Mouse (Mus musculus) C2C12 (cell line): ENCODE measurements around the gene Rnf5. TPM values are rescaled to one million over a fixed set of nuclear protein-coding genes. Genes with fewer than 3 reads are reported as not detected.

Experiments used
- H3K27me3 ChIP-seq: one replicate; pipeline ENCODE4 v1.6.1; 2011; ENCODE audit not compliant: control insufficient read depth, insufficient read depth, insufficient read length
- H3K36me3 ChIP-seq: one replicate; pipeline ENCODE4 v1.6.1; 2011; ENCODE audit not compliant: control insufficient read depth, insufficient read depth
- H3K4me3 ChIP-seq: one replicate; pipeline ENCODE4 v1.5.1; 2011; ENCODE audit warnings: mild to moderate bottlenecking, control low read depth; ENCODE audit not compliant: poor library complexity, insufficient read depth, severe bottlenecking
- H3K79me2 ChIP-seq: one replicate; pipeline ENCODE4 v1.6.1; 2011; ENCODE audit not compliant: control insufficient read depth, insufficient read depth
- H3K79me3 ChIP-seq: one replicate; pipeline ENCODE4 v1.6.1; 2011; ENCODE audit warnings: low read depth, control low read depth
- H3ac ChIP-seq: one replicate; pipeline ENCODE3; 2011; ENCODE audit warnings: low read depth; ENCODE audit not compliant: control insufficient read depth, insufficient read length
- CEBPB ChIP-seq: IDR thresholded peaks from one replicate; pipeline ENCODE4 v1.6.1; 2011; ENCODE audit warnings: low read depth, mild to moderate bottlenecking, control low read depth, moderate library complexity
- CTCF ChIP-seq: IDR thresholded peaks from one replicate; pipeline ENCODE4 v1.5.1; 2011; ENCODE audit not compliant: control insufficient read depth, insufficient read depth, insufficient read length
- FOSL1 ChIP-seq: IDR thresholded peaks from one replicate; pipeline ENCODE4 v1.8.0; 2011; ENCODE audit warnings: mild to moderate bottlenecking, low read length; ENCODE audit not compliant: poor library complexity, insufficient read depth, severe bottlenecking
- MAX ChIP-seq: IDR thresholded peaks from one replicate; pipeline ENCODE4 v1.6.1; 2011; ENCODE audit warnings: mild to moderate bottlenecking, control low read depth
- MYOD1 ChIP-seq: IDR thresholded peaks from one replicate; pipeline ENCODE4 v1.6.1; 2011; ENCODE audit warnings: low read depth; ENCODE audit not compliant: control insufficient read depth, insufficient read length
- MYOG ChIP-seq: IDR thresholded peaks from one replicate; pipeline ENCODE4 v1.6.1; 2011; ENCODE audit not compliant: control insufficient read depth, insufficient read length; ENCODE audit errors: extremely low read depth
- USF1 ChIP-seq: IDR thresholded peaks from one replicate; pipeline ENCODE4 v1.6.1; 2011; ENCODE audit warnings: low read depth, mild to moderate bottlenecking, control low read depth, moderate library complexity
- polyA plus RNA-seq: library from polyadenylated mRNA; unstranded; fragments of >200 nt; fragmentation: generic; extraction: Trizol; gene quantifications from one replicate; pipeline ENCODE4 v1.2.1, GENCODE M21; 2012; ENCODE audit warnings: missing spikeins

Rnf5 gene
- polyA plus RNA-seq, 1 experiment, result 37.1 TPM

GRCm38 (mm10) chr17:34626062-34626772, 22.7 kb upstream of the Rnf5 start:
- no peak overlapping the region for H3ac ChIP-seq
- H3K36me3 ChIP-seq, result no peaks in the 10 kb centered on the region
- H3K79me3 ChIP-seq, result no peaks in the 10 kb centered on the region
- H3K27me3 ChIP-seq, result peaks cover 12% of the 10 kb centered on the region
- no peak for TF ChIP-seq USF1
- no peak for TF ChIP-seq FOSL1
- H3K4me3 ChIP-seq, result no peak overlapping the region
- H3K79me2 ChIP-seq, result no peaks in the 10 kb centered on the region

GRCm38 (mm10) chr17:34624981-34625380, 21.5 kb upstream of the Rnf5 start:
- H3ac ChIP-seq, result no peak overlapping the region
- no peaks in the 10 kb centered on the region for H3K36me3 ChIP-seq
- no peak overlapping the region for H3K4me3 ChIP-seq
- H3K27me3 ChIP-seq, result no peaks in the 10 kb centered on the region
- TF ChIP-seq MAX, result no peak
- no peaks in the 10 kb centered on the region for H3K79me3 ChIP-seq
- no peaks in the 10 kb centered on the region for H3K79me2 ChIP-seq

GRCm38 (mm10) chr17:34623161-34623560, 19.7 kb upstream of the Rnf5 start:
- H3K79me2 ChIP-seq, result no peaks in the 10 kb centered on the region
- TF ChIP-seq MAX (no peak), CTCF (no peak), MYOD1 (no peak), CEBPB (no peak), FOSL1 (no peak), USF1 (no peak), MYOG (no peak)
- no peaks in the 10 kb centered on the region for H3K36me3 ChIP-seq
- H3K27me3 ChIP-seq, result no peaks in the 10 kb centered on the region
- no peaks in the 10 kb centered on the region for H3K79me3 ChIP-seq
- no peak overlapping the region for H3ac ChIP-seq
- no peak overlapping the region for H3K4me3 ChIP-seq

- H3K79me3 ChIP-seq, result no peaks in the 10 kb centered on the region
- no peak for TF ChIP-seq CEBPB
- TF ChIP-seq MAX, result no peak
- TF ChIP-seq CTCF, result no peak
- TF ChIP-seq USF1, result no peak
- no peak for TF ChIP-seq FOSL1
- no peak for TF ChIP-seq MYOD1
- no peak for TF ChIP-seq MYOG
- H3K79me2 ChIP-seq, result no peaks in the 10 kb centered on the region
- no peaks in the 10 kb centered on the region for H3K36me3 ChIP-seq
- no peak overlapping the region for H3K4me3 ChIP-seq
- no peak overlapping the region for H3ac ChIP-seq
- H3K27me3 ChIP-seq, result no peaks in the 10 kb centered on the region
Observed at GRCm38 (mm10) chr17:34621006-34621405, 17.5 kb upstream of the Rnf5 start.

GRCm38 (mm10) chr17:34618999-34619398, 15.5 kb upstream of the Rnf5 start:
- Histone ChIP-seq H3K79me2 (no peaks in the 10 kb centered on the region), H3ac (no peak overlapping the region), H3K36me3 (no peaks in the 10 kb centered on the region), H3K4me3 (no peak overlapping the region), H3K27me3 (no peaks in the 10 kb centered on the region), H3K79me3 (no peaks in the 10 kb centered on the region)
- TF ChIP-seq CTCF, result peak; percentile 56
- no peak for TF ChIP-seq MAX

- no peaks in the 10 kb centered on the region for H3K27me3 ChIP-seq
- TF ChIP-seq MAX (no peak), CTCF (no peak), CEBPB (no peak), MYOG (no peak), USF1 (no peak), FOSL1 (no peak), MYOD1 (no peak)
- no peak within 1 kb of the TSS for H3ac ChIP-seq
- no peak within 1 kb of the TSS for H3K4me3 ChIP-seq
- H3K79me2 ChIP-seq, result no peaks in the 10 kb centered on the region
- no peaks in the 10 kb centered on the region for H3K79me3 ChIP-seq
- H3K36me3 ChIP-seq, result peaks cover 7% of the 10 kb centered on the region
Observed at GRCm38 (mm10) chr17:34615871-34616270, 12.4 kb upstream of the Rnf5 start, which contains the start of gene Egfl8. TSS of gene Egfl8 (minus strand) at chr17:34615971.
